Mouse (Mus musculus): ENCODE data around the gene Amph. TPM values are rescaled to one million over a fixed set of nuclear protein-coding genes. Genes with fewer than 3 reads are reported as not detected.

Gene Amph
- 7.5 TPM for polyA plus RNA-seq (2014; fragmentation: Illumina TruSeq; extraction: RNeasy Lipid Tissue Mini Kit (QIAGEN cat#74804); ENCODE audit: insufficient read depth, low read depth, low replicate concordance)

GRCm38 (mm10) chr13:18948171-18949028, at the start of gene Amph:
Gene Amph, plus strand, starts transcription at chr13:18948205.

Other genes with a start within 250 kb of the Amph start
- gene Vps41, start 230.9 kb upstream of the Amph start, polyA plus RNA-seq (2014; fragmentation: Illumina TruSeq; extraction: RNeasy Lipid Tissue Mini Kit (QIAGEN cat#74804); ENCODE audit: insufficient read depth, low read depth, low replicate concordance) = 18.9 TPM